Mouse (Mus musculus) heart, adult 8-10 months (tissue): ENCODE data around the gene Smurf2. TPM values are rescaled to one million over a fixed set of nuclear protein-coding genes. Genes with fewer than 3 reads are reported as not detected.

Experiments
- DNase-seq: peaks from one replicate; pipeline ENCODE4 v3.0.0; 2022; ENCODE audit warnings: low spot score
- total RNA-seq, 4 experiments: library from RNA; stranded (reverse); gene quantifications; 2 replicates each; pipeline ENCODE4 v1.2.4; 2022

The Smurf2 gene
- total RNA-seq: 10 to 100 TPM; 34.0 to 40.3 (median 37.2) TPM

- peak; percentile 71 for DNase-seq
Measured at GRCm38 (mm10) chr11:106920551-106921379, at the start of gene Smurf2. TSS of gene Smurf2 (minus strand) at chr11:106920715.

- DNase-seq: no peak
Measured at GRCm38 (mm10) chr11:106969798-106970197, 49.3 kb upstream of the Smurf2 start.

- peak; percentile 78 for DNase-seq
Measured at GRCm38 (mm10) chr11:106967630-106968029, 47.1 kb upstream of the Smurf2 start.

- no peak for DNase-seq
Measured at GRCm38 (mm10) chr11:106965881-106966280, 45.4 kb upstream of the Smurf2 start.

GRCm38 (mm10) chr11:106962310-106962709 is 41.8 kb upstream of the Smurf2 start:
- DNase-seq: no peak

GRCm38 (mm10) chr11:106961471-106962081 is 41.1 kb upstream of the Smurf2 start:
- no peak for DNase-seq

- DNase-seq: no peak
Measured at GRCm38 (mm10) chr11:106959121-106959520, 38.6 kb upstream of the Smurf2 start.

- DNase-seq: no peak
Measured at GRCm38 (mm10) chr11:106958407-106959071, 38.0 kb upstream of the Smurf2 start.

GRCm38 (mm10) chr11:106957271-106957980 is 36.9 kb upstream of the Smurf2 start:
- DNase-seq: peak; percentile 92

GRCm38 (mm10) chr11:106954566-106954965 is 34.1 kb upstream of the Smurf2 start:
- DNase-seq: no peak

GRCm38 (mm10) chr11:106954116-106954515 is 33.6 kb upstream of the Smurf2 start:
- DNase-seq: no peak

- DNase-seq: no peak
Measured at GRCm38 (mm10) chr11:106937306-106937705, 16.8 kb upstream of the Smurf2 start.

GRCm38 (mm10) chr11:106930366-106930765 is 9.9 kb upstream of the Smurf2 start:
- DNase-seq: no peak

GRCm38 (mm10) chr11:106928935-106929334 is 8.4 kb upstream of the Smurf2 start:
- DNase-seq: no peak

GRCm38 (mm10) chr11:106927950-106928349 is 7.4 kb upstream of the Smurf2 start:
- no peak for DNase-seq

- DNase-seq: no peak
Measured at GRCm38 (mm10) chr11:106927226-106927625, 6.7 kb upstream of the Smurf2 start.

- DNase-seq: no peak
Measured at GRCm38 (mm10) chr11:106926732-106927131, 6.2 kb upstream of the Smurf2 start.

- DNase-seq: peak; percentile 40
Measured at GRCm38 (mm10) chr11:106919612-106920550, 634 bp downstream of the Smurf2 start.

- DNase-seq: no peak
Measured at GRCm38 (mm10) chr11:106918901-106919300, 1.6 kb downstream of the Smurf2 start.

- peak; percentile 44 for DNase-seq
Measured at GRCm38 (mm10) chr11:106911257-106911656, 9.3 kb downstream of the Smurf2 start.

GRCm38 (mm10) chr11:106908016-106908415 is 12.5 kb downstream of the Smurf2 start:
- DNase-seq: no peak
